Mouse (Mus musculus) embryonic facial prominence, embryonic 12.5 days (tissue): ENCODE results near the gene Pold1. TPM values are rescaled to one million over a fixed set of nuclear protein-coding genes. Genes with fewer than 3 reads are reported as not detected.

Experiments used
- ATAC-seq: fragments of 200-750 bp; cut with Nextera tagmentation; 2 replicates; pipeline ENCODE4 v1.8.0; 2017; ENCODE audit not compliant: insufficient number of reproducible peaks, insufficient read depth, low FRiP score, low TSS enrichment
- H3K27ac ChIP-seq: fragments of 300-500 bp; sonication (generic); 2 replicates; pipeline ENCODE4 v1.5.1; 2016; ENCODE audit warnings: mild to moderate bottlenecking
- H3K27me3 ChIP-seq: fragments of 300-500 bp; sonication (generic); 2 replicates; pipeline ENCODE4 v1.6.1; 2016; ENCODE audit warnings: mild to moderate bottlenecking, moderate library complexity
- H3K36me3 ChIP-seq: fragments of 300-500 bp; sonication (generic); 2 replicates; pipeline ENCODE4 v1.6.1; 2016; ENCODE audit warnings: mild to moderate bottlenecking
- H3K4me1 ChIP-seq: fragments of 300-500 bp; sonication (generic); 2 replicates; pipeline ENCODE4 v1.6.1; 2016
- H3K4me2 ChIP-seq: fragments of 300-500 bp; sonication (generic); replicated peaks from 2 replicates; pipeline ENCODE4 v1.6.1; 2016; ENCODE audit warnings: mild to moderate bottlenecking, moderate library complexity
- H3K4me3 ChIP-seq: fragments of 300-500 bp; sonication (generic); 2 replicates; pipeline ENCODE4 v1.5.1; 2016; ENCODE audit warnings: mild to moderate bottlenecking
- H3K9ac ChIP-seq: fragments of 300-500 bp; sonication (generic); 2 replicates; pipeline ENCODE4 v1.6.1; 2016; ENCODE audit warnings: mild to moderate bottlenecking, moderate library complexity
- H3K9me3 ChIP-seq: fragments of 300-500 bp; sonication (generic); 2 replicates; pipeline ENCODE4 v1.6.1; 2016; ENCODE audit warnings: mild to moderate bottlenecking, moderate library complexity
- WGBS: fragments of 180-500 bp; shearing (Covaris S2); methylation state at CpG from one replicate; pipeline ENCODE4 v1.1.7; 2016; 5-methylcytosine and 5-hydroxymethylcytosine counted together
- polyA plus RNA-seq: library from polyadenylated mRNA; unstranded; fragments of >200 nt; fragmentation: Nextera tagmentation; extraction: Ambion mirVana; gene quantifications from 2 replicates; pipeline ENCODE4 v1.2.1, GENCODE M21; 2016

Pold1 gene
- polyA plus RNA-seq, 1 experiment from 2014 or later = 125 TPM

DNA sequence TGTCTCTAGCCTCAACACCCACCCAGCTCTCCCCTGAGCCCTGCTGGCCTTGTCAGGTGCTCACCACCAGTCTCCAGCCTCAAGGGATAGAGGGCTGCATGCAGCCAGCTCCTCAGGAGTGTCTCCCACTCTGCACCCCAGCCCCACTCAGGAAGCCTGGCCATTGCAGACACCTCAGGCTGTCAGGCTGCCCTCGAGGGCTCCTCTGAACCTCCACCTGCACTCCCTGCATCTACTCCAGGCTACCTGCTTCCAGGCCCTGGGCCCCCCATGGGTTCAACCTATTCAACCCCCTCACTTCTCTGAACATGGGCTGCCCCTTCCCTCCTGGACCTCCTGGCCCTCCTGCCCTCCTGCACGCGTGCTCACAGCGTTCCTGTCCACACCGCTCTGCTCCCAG, 57.3 kb downstream of the Pold1 start:
- no peak overlapping the region for H3K4me3 ChIP-seq
- no peak for ATAC-seq
- H3K9ac ChIP-seq = no peak overlapping the region
- no peaks in the 10 kb centered on the region for H3K9me3 ChIP-seq
- H3K4me1 ChIP-seq = peaks cover 8% of the 10 kb centered on the region
- 94% methylated on average over 5 of the region's 5 CpGs for WGBS
- H3K27ac ChIP-seq = no peak overlapping the region
- H3K36me3 ChIP-seq = peaks cover 55% of the 10 kb centered on the region
- no peak overlapping the region for H3K4me2 ChIP-seq
- no peaks in the 10 kb centered on the region for H3K27me3 ChIP-seq

GRCm38 (mm10) chr7:44490281-44490680, 58.4 kb downstream of the Pold1 start:
- ATAC-seq = no peak
- no peaks in the 10 kb centered on the region for H3K27me3 ChIP-seq
- peaks cover 3% of the 10 kb centered on the region for H3K4me1 ChIP-seq
- WGBS = 99% methylated on average over 4 of the region's 4 CpGs
- no peak overlapping the region for H3K4me2 ChIP-seq
- no peak overlapping the region for H3K27ac ChIP-seq
- H3K36me3 ChIP-seq = peaks cover 55% of the 10 kb centered on the region
- H3K9ac ChIP-seq = no peak overlapping the region
- no peak overlapping the region for H3K4me3 ChIP-seq
- no peaks in the 10 kb centered on the region for H3K9me3 ChIP-seq

GRCm38 (mm10) chr7:44488545-44488944, 60.1 kb downstream of the Pold1 start:
- Histone ChIP-seq H3K4me1 (no peaks in the 10 kb centered on the region), H3K36me3 (peaks cover 49% of the 10 kb centered on the region), H3K9me3 (no peaks in the 10 kb centered on the region), H3K4me2 (no peak overlapping the region), H3K4me3 (no peak overlapping the region), H3K27ac (no peak overlapping the region), H3K27me3 (no peaks in the 10 kb centered on the region), H3K9ac (no peak overlapping the region)
- 91% methylated on average over 8 of the region's 8 CpGs for WGBS
- no peak for ATAC-seq

DNA sequence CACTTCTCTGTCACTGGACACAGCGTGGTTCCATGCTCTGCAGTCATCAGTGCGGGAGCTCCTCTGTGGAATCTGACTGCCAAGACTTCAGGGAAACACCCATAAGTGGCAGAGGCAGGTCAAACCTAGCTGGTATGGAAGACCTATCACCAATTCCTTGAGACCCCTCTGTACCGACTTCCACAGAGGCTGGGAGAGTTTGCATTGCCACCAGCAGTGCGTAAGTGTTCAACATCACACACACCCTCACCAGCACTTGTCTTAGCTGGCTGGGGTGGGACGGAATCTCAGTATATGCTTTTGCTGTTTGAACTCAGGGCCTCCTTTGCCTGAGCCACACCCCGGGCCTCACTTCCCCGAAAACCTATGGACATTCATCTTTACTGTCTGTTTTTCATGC, 60.7 kb downstream of the Pold1 start:
- no peak overlapping the region for H3K27ac ChIP-seq
- no peak overlapping the region for H3K4me3 ChIP-seq
- no peak overlapping the region for H3K4me2 ChIP-seq
- no peaks in the 10 kb centered on the region for H3K27me3 ChIP-seq
- H3K36me3 ChIP-seq = peaks cover 44% of the 10 kb centered on the region
- H3K9me3 ChIP-seq = no peaks in the 10 kb centered on the region
- no peaks in the 10 kb centered on the region for H3K4me1 ChIP-seq
- no peak overlapping the region for H3K9ac ChIP-seq
- no peak for ATAC-seq
- 94% methylated on average over 7 of the region's 7 CpGs for WGBS

DNA sequence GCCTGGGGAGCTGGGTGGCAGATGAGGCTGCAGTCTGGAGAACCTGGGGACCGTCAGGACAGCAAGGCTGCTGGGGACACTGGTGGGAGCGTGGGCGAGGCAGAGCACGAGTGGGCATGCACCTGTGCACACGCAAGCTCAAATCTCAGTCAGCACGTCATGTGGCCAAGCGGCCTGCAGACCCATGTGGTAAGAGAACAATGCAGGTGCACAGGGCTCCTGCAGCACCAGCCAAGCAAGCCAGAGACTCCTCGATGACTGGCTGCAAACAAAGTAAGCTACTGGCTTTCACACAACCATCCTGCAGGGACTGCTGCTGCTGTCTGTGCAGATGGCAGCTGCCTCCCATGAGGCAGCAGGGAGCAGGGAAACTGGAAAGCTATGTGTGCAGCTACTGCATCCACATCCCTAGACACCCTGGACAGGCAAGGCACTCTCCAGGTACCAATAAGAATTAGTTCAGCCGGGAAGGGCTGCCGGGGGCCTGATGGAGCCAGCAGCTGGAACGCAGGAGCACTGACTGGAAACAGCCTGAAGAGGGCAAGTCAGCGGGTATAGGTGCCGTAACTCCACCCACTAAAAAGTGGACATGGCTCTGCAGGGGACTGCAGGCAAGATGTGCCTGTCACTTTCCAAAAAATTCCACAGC, 61.6 kb downstream of the Pold1 start:
- no peaks in the 10 kb centered on the region for H3K27me3 ChIP-seq
- no peaks in the 10 kb centered on the region for H3K4me1 ChIP-seq
- H3K4me2 ChIP-seq = no peak overlapping the region
- peaks cover 35% of the 10 kb centered on the region for H3K36me3 ChIP-seq
- no peaks in the 10 kb centered on the region for H3K9me3 ChIP-seq
- 65% methylated on average over 13 of the region's 13 CpGs for WGBS
- H3K4me3 ChIP-seq = no peak overlapping the region
- H3K9ac ChIP-seq = peak overlapping the region; percentile 10; the same call in 1 of the 2 replicates
- no peak for ATAC-seq
- H3K27ac ChIP-seq = no peak overlapping the region

- Histone ChIP-seq H3K9me3 (no peaks in the 10 kb centered on the region), H3K9ac (no peak overlapping the region), H3K27me3 (peaks cover 10% of the 10 kb centered on the region), H3K4me1 (no peaks in the 10 kb centered on the region), H3K4me2 (no peak overlapping the region), H3K27ac (no peak overlapping the region), H3K4me3 (no peak overlapping the region), H3K36me3 (peaks cover 21% of the 10 kb centered on the region)
- WGBS = 76% methylated on average over 7 of the region's 7 CpGs
- ATAC-seq = no peak
These were observed 63.0 kb downstream of the Pold1 start for GRCm38 (mm10) chr7:44485572-44486195.

DNA sequence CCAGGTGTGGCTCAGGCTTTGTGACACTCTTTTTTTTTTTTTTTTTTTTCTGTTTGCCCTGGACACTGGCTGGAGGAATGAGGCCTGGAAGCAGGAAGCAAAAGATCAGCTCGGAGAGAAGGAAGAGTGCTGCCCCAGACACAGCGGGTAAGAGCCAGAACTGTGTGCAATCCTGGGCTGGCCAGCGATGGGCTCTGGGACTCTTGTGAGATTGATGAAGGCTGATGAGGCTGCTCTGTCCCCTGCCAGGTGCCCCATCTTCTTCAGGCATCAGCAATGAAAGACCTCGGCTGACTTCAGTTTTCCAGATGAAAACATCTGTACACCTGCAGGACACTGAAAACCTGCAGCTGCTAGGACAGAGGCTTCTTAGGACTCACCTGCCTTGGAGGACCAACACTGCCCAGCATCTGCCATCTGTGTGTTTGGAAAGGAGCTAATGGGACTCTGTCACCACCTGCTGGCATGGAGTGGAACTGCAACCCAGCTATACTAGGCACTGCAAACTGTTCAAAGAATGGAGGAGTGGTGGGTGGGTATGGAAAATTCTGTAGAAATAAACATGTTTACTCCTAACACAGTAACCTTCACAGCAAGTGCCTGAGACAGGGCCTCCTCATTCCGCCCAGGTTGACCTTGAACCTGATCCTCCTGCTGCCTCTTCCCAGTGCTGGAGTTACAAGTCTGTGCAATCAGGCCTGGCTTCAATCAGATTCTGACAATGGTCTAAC, 63.6 kb downstream of the Pold1 start:
- 38% methylated on average over 5 of the region's 5 CpGs for WGBS
- H3K4me1 ChIP-seq = no peaks in the 10 kb centered on the region
- peak; percentile 45; the same call in 1 of the 2 replicates for ATAC-seq
- H3K9me3 ChIP-seq = no peaks in the 10 kb centered on the region
- H3K27ac ChIP-seq = no peak overlapping the region
- peaks cover 16% of the 10 kb centered on the region for H3K27me3 ChIP-seq
- peaks cover 14% of the 10 kb centered on the region for H3K36me3 ChIP-seq
- no peak overlapping the region for H3K9ac ChIP-seq
- no peak overlapping the region for H3K4me3 ChIP-seq
- no peak overlapping the region for H3K4me2 ChIP-seq

DNA sequence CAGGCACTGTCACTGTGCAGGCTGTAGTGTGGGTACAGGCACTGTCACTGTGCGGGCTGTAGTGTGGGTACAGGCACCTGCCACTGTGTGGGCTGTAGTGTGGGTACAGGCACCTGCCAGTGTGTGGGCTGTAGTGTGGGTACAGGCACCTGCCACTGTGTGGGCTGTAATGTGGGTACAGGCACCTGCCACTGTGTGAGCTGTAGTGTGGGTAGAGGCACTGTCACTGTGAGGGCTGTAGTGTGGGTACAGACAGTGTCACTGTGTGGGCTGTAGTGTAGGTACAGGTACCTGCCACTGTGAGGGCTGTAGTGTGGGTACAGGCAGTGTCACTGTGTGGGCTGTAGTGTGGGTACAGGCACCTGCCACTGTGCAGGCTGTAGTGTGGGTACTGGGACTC, 64.5 kb downstream of the Pold1 start:
- no peak for ATAC-seq
- Histone ChIP-seq H3K9me3 (no peaks in the 10 kb centered on the region), H3K9ac (no peak overlapping the region), H3K27ac (no peak overlapping the region), H3K27me3 (peaks cover 24% of the 10 kb centered on the region), H3K36me3 (peaks cover 9% of the 10 kb centered on the region), H3K4me3 (no peak overlapping the region), H3K4me2 (no peak overlapping the region), H3K4me1 (no peaks in the 10 kb centered on the region)
- 88% methylated on average over 1 of the region's 1 CpGs for WGBS

DNA sequence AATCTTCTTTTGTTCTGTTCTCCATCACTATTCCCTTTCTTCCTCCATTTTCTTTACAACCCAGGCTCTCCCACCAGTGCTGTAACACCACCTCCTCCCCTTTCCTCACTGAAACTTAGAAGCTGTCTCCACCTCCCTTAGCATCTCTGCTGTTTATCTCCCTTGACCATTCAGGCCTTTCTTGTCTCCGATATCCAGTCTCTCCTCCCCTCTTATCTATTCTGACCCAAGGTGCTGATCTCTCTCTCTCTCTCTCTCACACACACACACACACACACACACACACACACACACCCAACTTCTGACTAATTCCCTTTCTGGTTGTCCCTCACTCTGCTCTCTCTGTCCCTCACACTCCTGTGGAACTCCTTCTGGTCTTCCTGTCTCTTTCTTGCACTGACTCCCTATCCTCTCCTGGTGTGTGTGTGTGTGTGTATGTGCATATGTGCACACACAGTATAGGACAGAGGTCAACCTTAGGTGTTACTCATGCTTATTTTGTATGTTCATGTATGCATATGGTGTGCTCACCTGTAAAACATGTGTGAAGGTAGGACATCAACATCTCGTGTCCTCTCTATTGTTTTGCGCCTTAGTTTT, 65.7 kb downstream of the Pold1 start:
- Histone ChIP-seq H3K27me3 (peaks cover 34% of the 10 kb centered on the region), H3K9me3 (no peaks in the 10 kb centered on the region), H3K27ac (no peak overlapping the region), H3K36me3 (no peaks in the 10 kb centered on the region), H3K9ac (no peak overlapping the region), H3K4me2 (no peak overlapping the region), H3K4me3 (no peak overlapping the region), H3K4me1 (no peaks in the 10 kb centered on the region)
- 75% methylated on average over 3 of the region's 3 CpGs for WGBS
- no peak for ATAC-seq
